Mouse (Mus musculus): ENCODE data around the gene Scube1.

Scube1 gene

DNA sequence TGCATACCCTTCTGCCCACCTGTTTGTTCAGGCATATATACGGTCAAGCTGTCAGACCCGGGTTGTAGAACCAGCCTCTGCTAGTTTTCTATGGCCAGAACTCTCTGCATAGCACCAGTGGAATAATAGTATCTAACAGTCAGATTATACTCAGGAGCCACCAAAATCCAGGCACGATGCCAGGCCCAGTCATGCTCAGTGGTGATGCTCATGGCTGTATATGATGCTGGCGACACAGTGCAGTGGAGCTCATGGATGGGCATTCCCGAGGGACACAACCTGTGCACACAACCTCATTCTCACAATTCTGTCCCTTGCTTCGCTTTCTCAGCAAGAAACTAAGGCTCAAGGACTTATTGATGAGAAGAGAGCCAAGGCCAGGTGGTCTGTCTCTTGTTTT, 58.8 kb downstream of the Scube1 start:
- DNase-seq (ENCODE audit: extremely low spot score): no peak

GRCm38 (mm10) chr15:83664722-83665121, 60.1 kb downstream of the Scube1 start:
- DNase-seq (ENCODE audit: extremely low spot score): peak; percentile 51

DNA sequence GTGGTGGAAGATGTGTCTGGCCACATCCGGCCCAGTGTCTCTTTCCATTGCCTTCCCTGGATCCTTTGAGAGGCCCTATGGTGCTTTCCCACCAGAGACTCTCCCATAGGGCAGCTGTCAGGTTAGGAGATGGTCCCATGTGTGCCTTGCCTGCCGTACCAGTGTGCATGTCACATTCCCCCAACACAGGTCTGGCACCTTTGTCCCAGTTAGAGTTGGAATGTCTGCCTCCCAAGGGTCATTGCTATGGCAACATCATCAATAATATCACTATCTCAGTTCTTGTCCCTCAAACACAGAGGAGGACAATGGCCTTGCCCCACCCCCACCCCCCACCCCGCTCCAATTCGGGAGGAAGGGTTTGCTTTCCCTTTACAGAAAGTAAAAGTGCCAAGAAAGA, 61.8 kb downstream of the Scube1 start:
- DNase-seq (ENCODE audit: extremely low spot score): no peak

GRCm38 (mm10) chr15:83662106-83662505, 62.7 kb downstream of the Scube1 start:
- DNase-seq (ENCODE audit: extremely low spot score): no peak

- DNase-seq (ENCODE audit: extremely low spot score): no peak
These were observed 82.3 kb downstream of the Scube1 start for GRCm38 (mm10) chr15:83642518-83642917.

DNA sequence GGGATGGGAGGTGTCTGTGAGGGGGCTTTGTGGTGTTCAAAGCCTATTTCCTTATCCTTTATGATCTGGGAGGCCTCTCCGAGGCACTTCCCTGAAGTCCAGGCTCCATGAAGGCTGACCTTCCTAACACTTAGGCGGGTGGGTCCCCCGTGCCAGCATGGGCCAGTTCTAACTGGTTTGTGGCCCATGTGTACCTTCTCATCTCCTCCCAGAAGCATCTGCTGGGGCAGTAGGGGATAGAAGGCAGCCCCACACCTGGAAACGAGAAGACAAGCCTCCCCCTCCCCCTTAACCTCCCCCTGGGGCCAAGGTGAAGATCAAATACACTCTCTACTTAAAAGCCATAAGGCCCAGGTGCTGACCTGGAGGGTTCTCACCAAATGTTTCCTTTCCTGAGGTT, 84.6 kb downstream of the Scube1 start:
- no peak for DNase-seq (ENCODE audit: extremely low spot score)

GRCm38 (mm10) chr15:83639160-83639559, 85.7 kb downstream of the Scube1 start:
- DNase-seq (ENCODE audit: extremely low spot score): peak; percentile 67

- DNase-seq (ENCODE audit: extremely low spot score): peak; percentile 21
These were observed 86.5 kb downstream of the Scube1 start for GRCm38 (mm10) chr15:83638196-83638899.

DNA sequence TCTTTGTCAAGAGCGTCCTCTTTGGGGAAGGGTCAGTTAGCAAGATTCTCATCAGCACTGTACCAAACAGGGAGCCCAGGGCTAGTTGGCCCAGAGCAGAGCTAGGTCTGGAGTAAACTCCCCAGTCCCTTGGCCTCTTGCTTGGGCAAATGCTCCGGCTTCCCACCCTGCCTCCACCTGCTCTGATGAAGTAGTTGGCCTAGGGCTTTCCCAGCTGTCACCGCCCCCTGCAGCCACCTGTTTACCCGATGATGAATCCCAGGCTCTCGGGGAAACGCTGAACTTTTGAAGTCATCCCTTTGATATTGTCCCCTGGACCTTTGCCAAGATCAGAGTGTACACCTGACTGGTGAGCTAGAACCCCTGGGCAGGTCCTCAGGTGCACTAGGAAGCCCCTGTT, 88.1 kb downstream of the Scube1 start:
- no peak for DNase-seq (ENCODE audit: extremely low spot score)

DNA sequence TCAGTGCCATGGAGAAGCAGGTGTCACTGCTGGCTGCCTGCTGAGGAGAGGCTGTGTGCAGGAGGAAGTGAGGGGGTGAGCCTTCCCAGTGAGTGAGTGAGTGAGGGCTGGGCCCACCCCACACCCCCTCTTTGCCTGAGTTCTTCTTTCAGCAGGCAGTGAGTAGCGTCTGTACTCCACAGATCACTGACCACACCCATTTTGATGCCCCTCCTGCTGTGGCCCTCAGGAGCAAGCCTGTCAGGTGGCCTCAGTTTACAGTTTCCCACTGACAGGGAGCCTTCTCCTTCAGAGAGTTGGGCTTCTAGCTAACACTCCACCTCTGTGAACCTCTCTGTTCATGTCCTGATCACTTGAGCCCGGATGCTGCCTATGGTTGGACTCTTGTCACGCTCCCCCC, 89.6 kb downstream of the Scube1 start:
- no peak for DNase-seq (ENCODE audit: extremely low spot score)

DNA sequence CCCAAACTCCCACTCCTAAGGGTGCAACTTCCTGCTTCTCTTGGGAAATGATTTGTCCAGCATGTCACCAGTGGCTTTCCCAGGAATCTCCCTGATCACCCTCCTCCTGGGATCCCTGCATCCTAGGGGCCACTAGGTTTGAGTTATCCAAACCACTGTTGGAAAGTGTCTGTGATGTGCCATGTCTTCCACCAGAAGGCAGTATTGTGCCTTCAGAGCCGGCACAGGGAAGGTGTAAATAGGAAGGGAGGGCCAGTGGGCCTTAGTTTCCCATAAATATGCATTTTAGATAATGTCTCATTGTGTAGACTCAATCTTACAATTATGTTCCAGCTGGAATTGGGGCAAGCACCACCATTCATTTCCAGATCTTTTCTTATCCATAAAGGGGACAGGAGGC, 90.7 kb downstream of the Scube1 start:
- DNase-seq (ENCODE audit: extremely low spot score): no peak

GRCm38 (mm10) chr15:83631071-83631470, 93.8 kb downstream of the Scube1 start:
- no peak for DNase-seq (ENCODE audit: extremely low spot score)

- DNase-seq (ENCODE audit: extremely low spot score): no peak
These were observed 95.1 kb downstream of the Scube1 start for GRCm38 (mm10) chr15:83629716-83630115.

DNA sequence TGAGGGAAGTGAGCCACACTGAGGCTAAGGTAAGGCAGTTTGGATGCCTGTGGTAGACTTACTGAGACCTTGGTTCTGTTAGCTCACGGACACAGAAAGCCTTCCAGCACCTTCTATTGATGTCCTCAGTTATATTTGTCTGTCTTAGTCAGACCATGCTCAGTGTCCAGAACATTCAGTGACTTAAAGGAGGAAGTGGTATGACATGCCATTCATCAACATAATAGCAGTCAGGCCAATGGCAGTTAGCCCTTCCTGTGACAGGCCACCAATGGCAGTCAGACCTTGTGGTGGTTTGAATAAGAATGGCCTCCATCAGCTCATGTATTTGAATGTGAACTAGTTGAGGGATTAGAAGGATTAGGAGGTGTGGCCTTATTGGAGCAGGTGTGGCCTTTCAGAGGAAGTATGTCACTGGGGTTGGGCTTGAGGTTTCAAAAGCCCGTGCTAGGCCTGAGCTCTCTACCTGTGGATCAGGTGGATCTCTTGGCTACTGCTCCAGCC, 98.6 kb downstream of the Scube1 start:
- DNase-seq (ENCODE audit: extremely low spot score): no peak

DNA sequence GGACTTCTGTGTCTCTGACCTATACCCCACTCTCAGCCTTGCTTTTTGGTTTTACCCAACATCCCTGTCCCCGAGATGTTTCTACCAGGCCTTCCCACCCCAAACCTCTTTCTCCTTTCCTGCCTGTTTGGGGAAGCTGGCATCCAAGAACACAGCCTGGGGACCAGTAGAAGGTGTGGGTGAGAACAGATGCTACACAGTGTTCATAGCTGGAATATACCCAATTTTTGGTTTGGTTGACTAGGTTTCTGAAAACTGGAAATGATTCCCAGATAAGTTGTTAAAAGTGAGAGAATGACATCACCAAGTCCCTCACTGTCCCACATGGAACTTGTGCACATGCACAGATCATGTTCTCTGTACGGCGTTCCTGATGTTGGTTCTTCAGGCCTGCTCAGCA, 109.6 kb downstream of the Scube1 start:
- no peak for DNase-seq (ENCODE audit: extremely low spot score)

- peak; percentile 66 for DNase-seq (ENCODE audit: extremely low spot score)
These were observed 117.6 kb downstream of the Scube1 start for GRCm38 (mm10) chr15:83607115-83607802.

- no peak for DNase-seq (ENCODE audit: extremely low spot score)
These were observed 118.1 kb downstream of the Scube1 start for GRCm38 (mm10) chr15:83606700-83607099.

GRCm38 (mm10) chr15:83606216-83606615, 118.6 kb downstream of the Scube1 start:
- no peak for DNase-seq (ENCODE audit: extremely low spot score)

DNA sequence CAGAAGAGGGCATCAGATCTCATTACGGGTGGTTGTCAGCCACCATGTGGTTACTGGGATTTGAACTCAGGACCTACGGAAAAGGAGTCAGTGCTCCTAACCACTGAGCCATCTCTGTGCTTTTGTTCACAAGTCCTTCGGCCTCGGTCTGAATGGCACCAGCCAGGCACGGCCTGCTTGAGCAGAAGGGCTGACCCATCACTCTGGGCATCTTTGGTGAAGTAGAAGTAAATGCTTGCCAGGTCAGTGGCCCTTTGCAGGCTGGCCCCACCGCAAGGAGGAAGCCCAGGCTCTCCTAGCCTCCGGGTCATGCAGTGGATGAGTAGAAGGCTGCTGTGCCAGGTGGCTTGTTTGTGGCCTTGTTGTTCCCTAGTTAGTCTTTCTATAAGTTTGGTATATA, 121.4 kb downstream of the Scube1 start:
- DNase-seq (ENCODE audit: extremely low spot score): no peak

DNA sequence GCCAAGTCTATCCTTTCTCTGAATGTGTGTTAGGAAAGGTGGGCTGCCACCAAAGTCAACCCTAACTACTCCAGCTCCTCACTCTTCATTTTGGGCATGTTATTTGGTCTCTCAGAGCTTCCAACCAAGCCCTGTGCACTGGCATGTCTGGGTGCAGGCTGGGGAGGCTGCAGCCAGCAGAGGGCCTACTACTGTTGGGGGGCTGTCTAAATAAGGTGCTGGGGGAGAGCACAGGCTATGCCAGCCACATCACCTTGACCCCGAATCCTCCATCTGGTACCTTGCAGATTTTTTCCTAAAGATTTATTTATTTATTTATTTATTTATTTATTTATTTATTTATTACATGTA, 121.8 kb downstream of the Scube1 start:
- DNase-seq (ENCODE audit: extremely low spot score): no peak

DNA sequence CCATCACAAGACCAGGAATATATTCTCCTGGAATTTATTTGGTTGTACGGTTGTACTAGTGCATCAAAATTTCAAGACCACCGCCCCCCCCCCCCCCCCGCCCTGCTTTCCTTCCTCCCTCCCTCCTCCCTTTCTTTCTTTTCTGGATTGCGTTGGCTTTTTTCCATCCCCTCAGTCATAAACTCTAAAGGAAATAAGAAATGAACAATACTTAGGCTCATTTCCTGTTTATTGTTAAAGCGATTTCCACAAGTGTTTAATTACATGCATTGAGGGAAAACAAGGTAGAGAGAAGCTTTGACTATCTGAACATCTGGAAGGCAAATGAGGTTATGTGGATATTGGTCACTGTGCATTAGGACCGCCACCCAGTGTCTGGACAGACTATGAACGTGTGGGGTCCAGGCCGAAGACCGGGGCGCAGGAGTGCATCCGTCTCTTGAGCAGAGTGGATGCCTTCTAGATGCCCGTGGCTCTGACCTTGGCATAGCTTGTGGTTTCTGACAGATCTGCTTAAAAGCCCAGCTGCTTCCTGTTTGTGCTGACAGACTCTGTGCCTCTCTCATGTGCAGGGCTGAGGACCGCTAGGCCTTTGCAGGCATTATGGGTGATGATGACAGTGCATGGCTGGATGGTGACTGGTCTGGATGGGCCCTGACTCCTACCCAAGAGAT, 122.3 kb downstream of the Scube1 start:
- no peak for DNase-seq (ENCODE audit: extremely low spot score)

- DNase-seq (ENCODE audit: extremely low spot score): no peak
These were observed 123.6 kb downstream of the Scube1 start for GRCm38 (mm10) chr15:83601185-83601584.

DNA sequence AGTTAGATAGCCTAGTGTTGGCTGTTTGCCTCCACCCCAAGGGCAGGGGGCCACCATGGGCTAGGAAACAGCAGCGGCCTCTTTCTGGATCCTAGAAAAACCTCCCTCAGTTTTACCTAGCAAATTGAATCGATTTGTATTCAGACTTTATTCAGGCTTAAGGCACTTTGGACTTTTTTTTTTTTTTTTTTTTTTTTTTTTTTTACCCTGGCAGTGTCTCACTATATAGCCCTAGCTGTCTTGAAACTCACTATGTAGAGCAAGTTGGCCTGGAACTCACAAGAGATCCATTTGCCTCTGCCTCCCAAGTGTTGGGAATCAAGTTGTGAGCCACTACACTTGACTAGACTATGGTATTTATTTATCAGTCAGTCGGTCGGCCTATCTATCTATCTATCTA, 128.0 kb downstream of the Scube1 start:
- no peak for DNase-seq (ENCODE audit: extremely low spot score)
